Mouse (Mus musculus) testis, adult 2 months (tissue): ENCODE measurements around the gene Gm11634.

ENCODE experiments used
- CTCF ChIP-seq: fragments of 200-500 bp; IDR thresholded peaks from 2 replicates; pipeline ENCODE4 v1.5.1; 2012; ENCODE audit warnings: low read depth, mild to moderate bottlenecking, inconsistent platforms, low read length, moderate library complexity; ENCODE audit not compliant: control insufficient read depth, insufficient read depth, insufficient replicate concordance
- POLR2A ChIP-seq: fragments of 200-500 bp; IDR thresholded peaks from 2 replicates; pipeline ENCODE4 v1.6.1; 2012; ENCODE audit warnings: low read depth, mild to moderate bottlenecking, inconsistent platforms, low read length, moderate library complexity; ENCODE audit not compliant: control insufficient read depth

DNA sequence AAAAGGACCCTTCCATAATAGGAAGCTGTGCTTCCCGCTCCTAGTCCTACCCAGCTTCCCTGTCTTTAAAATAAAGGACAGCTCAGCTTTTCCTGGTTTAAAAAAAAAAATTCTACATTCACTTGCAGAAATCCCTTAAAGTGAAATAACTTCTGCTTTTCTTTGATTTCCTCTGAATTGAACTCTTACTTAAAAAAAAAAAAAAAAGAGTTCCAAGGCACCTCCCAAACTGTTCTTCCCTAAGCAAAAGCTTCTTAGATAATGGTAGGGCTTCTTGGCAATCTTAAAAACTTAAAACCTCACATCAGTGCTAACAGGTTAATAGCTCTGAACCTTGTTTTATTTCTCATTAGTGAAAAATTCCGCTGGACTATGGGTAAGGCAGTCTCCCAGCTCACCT, 15.9 kb downstream of the Gm11634 start:
- no peak for TF ChIP-seq CTCF
- TF ChIP-seq POLR2A, result no peak
